Mouse (Mus musculus) stomach, postnatal 0 days (tissue): ENCODE data around the gene Acads. TPM values are rescaled to one million over a fixed set of nuclear protein-coding genes. Genes with fewer than 3 reads are reported as not detected.
"Not testable (repeated sequence)": the region's sequence is repeated elsewhere in the genome, so short reads cannot be mapped to it uniquely, and the experiment has no call there.

ENCODE experiments used
- ATAC-seq: fragments of 200-750 bp; cut with Nextera tagmentation; 2 replicates; pipeline ENCODE4 v1.8.0; 2017; ENCODE audit not compliant: low FRiP score, low TSS enrichment
- DNase-seq: peaks from one replicate; pipeline ENCODE4 v3.0.0-alpha.2; 2016; ENCODE audit warnings: low spot score
- H3K27ac ChIP-seq: fragments of 300-500 bp; sonication (generic); replicated peaks from 2 replicates; pipeline ENCODE4 v1.5.1; 2014; ENCODE audit warnings: mild to moderate bottlenecking, control low read depth
- H3K27me3 ChIP-seq: fragments of 300-500 bp; sonication (generic); 2 replicates; pipeline ENCODE4 v1.6.1; 2014; ENCODE audit warnings: low read length; ENCODE audit not compliant: control insufficient read depth, insufficient read depth
- H3K36me3 ChIP-seq: fragments of 300-500 bp; sonication (generic); 2 replicates; pipeline ENCODE4 v1.6.1; 2014; ENCODE audit warnings: low read length, mixed read lengths; ENCODE audit not compliant: control insufficient read depth, insufficient read depth
- H3K4me1 ChIP-seq: fragments of 300-500 bp; sonication (generic); replicated peaks from 2 replicates; pipeline ENCODE4 v1.6.1; 2014; ENCODE audit warnings: antibody characterized with exemption; ENCODE audit not compliant: control insufficient read depth, insufficient read depth
- H3K4me2 ChIP-seq: fragments of 300-500 bp; sonication (generic); replicated peaks from 2 replicates; pipeline ENCODE4 v1.6.1; 2014; ENCODE audit warnings: low read depth, mild to moderate bottlenecking, control low read depth, moderate library complexity
- H3K4me3 ChIP-seq: fragments of 300-500 bp; sonication (generic); 2 replicates; pipeline ENCODE4 v1.5.1; 2014; ENCODE audit warnings: low read depth, low read length, control low read depth
- H3K9ac ChIP-seq: fragments of 300-500 bp; sonication (generic); 2 replicates; pipeline ENCODE4 v1.6.1; 2014; ENCODE audit warnings: mild to moderate bottlenecking, low read length, control low read depth, mixed read lengths
- H3K9me3 ChIP-seq: fragments of 300-500 bp; sonication (generic); 2 replicates; pipeline ENCODE4 v1.6.1; 2016; ENCODE audit warnings: low read length; ENCODE audit not compliant: control insufficient read depth
- CTCF ChIP-seq: IDR thresholded peaks from 2 replicates; pipeline ENCODE4 v1.5.1; 2016; ENCODE audit warnings: antibody characterized with exemption, low read depth, mild to moderate bottlenecking, moderate library complexity
- EP300 ChIP-seq: optimal IDR thresholded peaks from 2 replicates; pipeline ENCODE3; 2016; ENCODE audit warnings: antibody characterized with exemption
- WGBS: fragments of 180-500 bp; shearing (Covaris S2); extraction: QIAGEN DNeasy Blood & Tissue Kit; methylation state at CpG from one replicate; pipeline ENCODE4 v1.1.7; 2014; 5-methylcytosine and 5-hydroxymethylcytosine counted together
- polyA plus RNA-seq: library from polyadenylated mRNA; unstranded; fragments of >200 nt; fragmentation: Nextera tagmentation; extraction: Ambion mirVana; gene quantifications from 2 replicates; pipeline ENCODE4 v1.2.1, GENCODE M21; 2015

Gene Acads
- 70.6 and 73.8 TPM in 2 replicates for polyA plus RNA-seq

DNA sequence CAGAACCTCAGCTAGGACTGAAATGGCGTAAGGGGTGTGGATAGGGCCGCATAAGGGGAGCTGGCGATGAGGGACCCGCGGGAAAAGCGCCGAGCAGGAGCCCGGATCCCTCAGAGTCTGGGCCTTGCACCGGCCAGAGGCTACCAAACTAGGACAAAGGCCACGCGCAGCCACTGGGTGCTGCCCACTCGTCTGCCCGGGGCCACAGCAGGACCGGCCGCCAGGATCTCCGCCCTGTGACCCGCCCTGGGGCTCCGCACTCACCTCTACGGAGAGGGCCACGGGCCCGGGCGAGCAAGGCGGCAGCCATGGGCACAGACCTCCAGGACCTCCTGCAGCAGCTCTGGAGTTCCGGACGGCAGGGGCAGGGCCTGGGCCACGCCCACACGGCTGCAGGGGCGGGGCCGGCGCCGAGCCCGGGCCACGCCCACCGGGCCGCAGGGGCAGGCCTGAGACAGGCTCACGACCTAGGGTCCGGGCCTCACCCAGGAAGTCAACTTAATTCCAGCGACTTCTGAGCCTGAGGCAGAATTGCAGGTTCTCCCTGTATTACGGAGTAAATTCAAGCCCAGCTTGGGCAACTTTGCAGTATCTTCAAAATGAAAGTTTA is at the start of gene Acads:
TSS of gene Acads (minus strand) at position 386 of the 610 bp plus-strand sequence.
- H3K27me3 ChIP-seq, result no peaks in the 10 kb centered on the region
- no peaks in the 10 kb centered on the region for H3K9me3 ChIP-seq
- no peaks in the 10 kb centered on the region for H3K4me1 ChIP-seq
- H3K9ac ChIP-seq, result peak within 1 kb of the TSS; percentile 81
- peak; percentile 92 for ATAC-seq
- H3K36me3 ChIP-seq, result peaks cover 3% of the 10 kb centered on the region; the same call in 1 of the 2 replicates
- no peak for TF ChIP-seq EP300
- TF ChIP-seq CTCF, result no peak
- H3K27ac ChIP-seq, result peak within 1 kb of the TSS; percentile 75
- WGBS, result under 1% methylated on average over 38 of the region's 39 CpGs
- peak within 1 kb of the TSS; percentile 84 for H3K4me3 ChIP-seq
- peak; percentile 88 for DNase-seq
- H3K4me2 ChIP-seq, result peak within 1 kb of the TSS; percentile 88

DNA sequence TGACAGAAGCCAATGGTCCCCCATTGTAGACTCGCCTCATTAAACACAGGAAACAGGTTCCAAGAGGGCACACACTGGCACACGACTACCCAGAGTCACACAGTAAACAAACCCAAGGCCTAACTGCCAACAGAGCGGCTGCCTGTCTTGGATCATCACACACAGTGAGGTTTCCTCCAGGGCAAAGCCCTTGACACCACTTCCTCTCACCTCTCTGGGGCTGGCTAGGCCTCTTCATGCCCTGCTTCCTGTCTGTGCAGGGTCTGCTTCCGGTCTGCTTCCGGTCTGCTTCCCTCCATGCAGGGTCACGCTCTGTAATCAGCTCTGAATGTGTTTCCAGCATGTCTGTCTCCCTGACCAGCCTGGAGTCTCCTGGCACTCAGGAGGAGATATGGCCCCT is 48.2 kb upstream of the Acads start:
- Histone ChIP-seq H3K4me3 (no peak overlapping the region), H3K9me3 (no peaks in the 10 kb centered on the region), H3K4me1 (peaks cover 6% of the 10 kb centered on the region), H3K4me2 (no peak overlapping the region), H3K27ac (no peak overlapping the region), H3K36me3 (no peaks in the 10 kb centered on the region), H3K27me3 (no peaks in the 10 kb centered on the region), H3K9ac (no peak overlapping the region)
- no peak for TF ChIP-seq EP300
- no peak for TF ChIP-seq CTCF
- WGBS, result 60% methylated on average over 6 of the region's 6 CpGs
- ATAC-seq (no peak), DNase-seq (no peak)

DNA sequence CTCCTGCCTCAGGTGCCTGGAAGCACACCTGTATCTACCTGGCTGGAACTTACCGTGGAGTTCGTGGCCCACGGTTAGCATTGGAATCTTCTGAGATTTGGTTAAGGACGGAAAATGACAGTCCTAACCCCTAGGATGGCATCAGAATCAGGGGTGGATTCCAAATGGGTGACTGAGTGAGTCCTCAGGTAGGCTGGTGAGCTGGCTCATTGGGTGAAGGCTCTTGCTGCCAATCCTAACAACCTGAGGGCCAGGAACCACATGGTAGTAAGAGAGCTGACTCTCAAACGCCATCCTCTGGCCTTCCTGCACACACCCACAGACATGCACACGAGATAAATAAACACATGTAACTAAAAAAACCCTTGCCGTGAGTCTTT is 47.7 kb upstream of the Acads start:
- no peak for DNase-seq
- H3K9ac ChIP-seq, result no peak overlapping the region
- H3K36me3 ChIP-seq, result no peaks in the 10 kb centered on the region
- TF ChIP-seq EP300 (no peak), CTCF (no peak)
- H3K27me3 ChIP-seq, result no peaks in the 10 kb centered on the region
- no peaks in the 10 kb centered on the region for H3K9me3 ChIP-seq
- no peak for ATAC-seq
- 68% methylated on average over 7 of the region's 7 CpGs for WGBS
- no peak overlapping the region for H3K4me2 ChIP-seq
- H3K4me3 ChIP-seq, result no peak overlapping the region
- 0 out of 2 replicates have a peak overlapping the region, but pooled peaks have one; percentile 30 for H3K27ac ChIP-seq
- peaks cover 6% of the 10 kb centered on the region for H3K4me1 ChIP-seq

DNA sequence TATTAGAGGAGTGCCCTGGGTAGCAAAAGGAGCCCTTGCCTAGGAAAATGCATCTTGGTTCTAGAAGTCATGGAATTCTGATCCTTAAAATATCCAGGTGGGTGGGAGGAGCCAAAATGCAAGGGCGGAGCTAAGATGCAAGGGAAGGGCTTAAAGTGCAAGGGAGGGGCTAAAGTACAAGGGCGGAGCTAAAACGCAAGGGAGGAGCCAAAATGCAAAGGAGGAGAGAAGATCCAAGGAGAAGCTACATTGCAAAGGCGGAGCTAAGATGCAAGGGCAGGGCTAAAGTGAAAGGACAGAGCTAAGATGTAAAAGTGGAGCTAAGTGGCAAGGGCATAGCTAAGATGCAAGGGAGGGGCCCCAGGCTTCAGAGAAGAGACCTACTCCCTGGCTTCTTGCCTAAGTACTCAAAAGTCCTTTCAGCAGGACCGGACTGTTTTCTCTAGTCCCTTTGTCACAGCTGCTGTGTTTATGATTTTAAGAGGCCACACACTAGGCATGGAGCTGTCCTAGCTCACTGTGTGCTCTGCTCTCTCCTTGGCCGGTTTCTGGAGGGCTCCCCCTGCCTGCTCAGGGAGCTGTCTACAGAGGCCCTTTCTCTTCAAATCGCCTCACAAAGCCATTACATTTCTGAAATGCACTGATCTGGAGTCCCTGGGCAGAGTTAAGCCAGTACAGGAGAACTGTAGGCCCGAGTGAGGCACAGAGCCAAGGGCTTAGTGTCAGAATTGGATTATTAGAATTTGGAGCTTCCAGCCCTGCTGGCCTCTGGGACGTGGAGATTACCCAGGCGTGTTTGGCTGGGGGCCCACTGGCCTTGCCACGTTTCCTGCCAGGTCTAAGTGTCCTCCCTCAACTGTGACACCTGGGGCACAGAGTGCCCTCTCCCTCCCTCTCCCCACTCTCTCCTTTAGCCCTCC is 47.0 kb upstream of the Acads start:
- H3K4me2 ChIP-seq, result no peak overlapping the region
- peak; percentile 52 for TF ChIP-seq CTCF
- TF ChIP-seq EP300, result no peak
- DNase-seq, result no peak
- H3K27me3 ChIP-seq, result no peaks in the 10 kb centered on the region
- peak; percentile 39 for ATAC-seq
- H3K9ac ChIP-seq, result 0 out of 2 replicates have a peak overlapping the region, but pooled peaks have one; percentile 1
- no peak overlapping the region for H3K4me3 ChIP-seq
- H3K36me3 ChIP-seq, result no peaks in the 10 kb centered on the region
- peaks cover 6% of the 10 kb centered on the region for H3K4me1 ChIP-seq
- H3K9me3 ChIP-seq, result no peaks in the 10 kb centered on the region
- peak overlapping the region; percentile 46; the same call in 1 of the 2 replicates for H3K27ac ChIP-seq
- WGBS, result 32% methylated on average over 11 of the region's 11 CpGs

DNA sequence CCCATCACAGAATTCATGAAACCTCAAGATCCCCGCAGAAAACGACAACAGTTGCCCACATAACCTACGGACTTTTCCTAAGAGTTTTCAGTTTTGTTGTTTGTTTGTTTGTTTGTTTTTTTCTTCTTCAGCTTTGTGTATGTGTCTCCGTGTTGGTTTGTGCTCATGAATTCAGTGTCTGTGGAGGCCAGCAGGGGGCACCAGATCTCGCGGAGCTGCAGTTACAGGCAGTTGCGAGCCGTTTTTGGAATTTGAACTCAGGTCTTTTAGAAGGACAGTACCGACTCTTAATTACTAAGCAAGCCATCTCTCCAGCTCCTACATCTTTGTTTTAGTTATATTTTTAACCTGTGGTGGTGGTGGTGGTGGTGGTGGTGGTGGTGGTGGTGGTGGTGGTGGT is 46.2 kb upstream of the Acads start:
- DNase-seq (no peak), ATAC-seq (no peak)
- no peak for TF ChIP-seq EP300
- peak; percentile 66 for TF ChIP-seq CTCF

DNA sequence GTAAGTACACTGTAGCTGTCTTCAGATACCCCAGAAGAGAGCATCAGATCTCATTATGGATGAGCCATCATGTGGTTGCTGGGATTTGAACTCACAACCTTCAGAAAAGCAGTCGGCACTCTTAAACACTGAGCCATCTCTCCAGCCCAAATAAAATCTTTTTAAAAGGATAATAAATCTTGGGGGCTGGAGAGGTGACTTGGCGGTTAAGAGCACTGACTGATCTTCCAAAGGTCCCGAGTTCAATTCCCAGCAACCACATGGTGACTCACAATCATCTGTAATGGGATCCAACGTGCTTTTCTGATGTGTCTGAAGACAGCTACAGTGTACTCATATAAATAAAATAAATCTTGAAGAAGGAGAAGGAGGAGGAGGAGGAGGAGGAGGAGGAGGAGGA is 45.3 kb upstream of the Acads start:
- not testable (repeated sequence) for H3K36me3 ChIP-seq, H3K9ac ChIP-seq, H3K4me2 ChIP-seq, H3K27me3 ChIP-seq, H3K4me1 ChIP-seq, H3K4me3 ChIP-seq, ATAC-seq, DNase-seq, H3K9me3 ChIP-seq, H3K27ac ChIP-seq
- 63% methylated on average over 4 of the region's 4 CpGs for WGBS

More for the DNA sequence above, 46.2 kb upstream of the Acads start:
- Histone ChIP-seq H3K9me3 (no peaks in the 10 kb centered on the region), H3K4me3 (no peak overlapping the region), H3K9ac (no peak overlapping the region), H3K36me3 (no peaks in the 10 kb centered on the region), H3K27ac (no peak overlapping the region), H3K27me3 (no peaks in the 10 kb centered on the region), H3K4me2 (no peak overlapping the region), H3K4me1 (peaks cover 6% of the 10 kb centered on the region)
- WGBS, result 61% methylated on average over 9 of the region's 9 CpGs
